Mouse (Mus musculus): ENCODE data around the gene Lrrc27. TPM values are rescaled to one million over a fixed set of nuclear protein-coding genes. Genes with fewer than 3 reads are reported as not detected.
A peak's percentile ranks its signal among the peaks of the same experiment; 100 is the strongest.

The Lrrc27 gene
- total and polyA plus RNA-seq, 3 experiments, result 0.21 TPM; not detected in 2

DNA sequence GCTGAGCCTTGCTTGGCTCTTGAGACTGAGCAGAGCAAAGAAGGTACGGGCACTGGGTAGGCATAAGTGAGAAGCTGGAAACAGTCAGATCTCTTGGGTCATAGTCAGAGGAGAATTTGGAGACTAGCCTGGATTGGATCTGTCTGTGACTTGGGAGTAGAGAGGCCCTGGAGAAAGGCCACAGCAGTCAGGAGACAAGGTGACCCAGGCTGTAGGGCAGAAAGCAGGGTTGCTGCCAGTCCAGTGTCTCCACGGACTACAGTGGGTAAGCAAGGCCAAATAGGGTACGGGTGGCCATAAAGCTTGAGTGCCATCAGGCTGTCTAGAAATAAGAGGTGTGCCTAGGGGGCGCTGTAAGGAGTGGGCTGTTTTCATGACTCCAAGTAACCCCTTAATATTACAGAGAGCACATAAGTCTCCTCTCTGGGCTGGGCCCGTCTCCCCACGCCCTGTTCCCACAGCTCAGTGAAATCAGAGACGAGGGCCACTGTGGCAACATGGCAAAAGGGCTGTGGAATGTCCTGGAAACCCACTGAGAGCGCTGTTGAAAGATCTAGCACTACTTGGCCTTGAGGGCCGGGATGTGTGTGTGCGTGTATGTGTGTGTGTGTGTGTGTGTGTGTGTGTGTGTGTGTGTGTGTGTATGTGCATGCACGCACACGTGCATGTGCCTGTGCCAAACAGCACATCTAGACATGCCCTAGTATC lies 23.0 kb downstream of the Lrrc27 start:
- dilution Hi-C loops (cut with MboI; ENCODE audit: extremely low pct_ligation_motif_present, extremely low pct_unique_long_range_greater_than_20kb, low sequenced_read_pairs), result no loop called here
- H3K9me3 ChIP-seq (replicated peaks; ENCODE audit: low read length), result peaks cover 4% of the 10 kb centered on the region

GRCm38 (mm10) chr7:139239432-139239831 lies 26.6 kb downstream of the Lrrc27 start:
- no peak for DNase-seq (ENCODE audit: extremely low read depth)
- TF ChIP-seq TCF12 (IDR thresholded peaks at IDR 0.05; ENCODE audit: low read depth, low read length) (no peak), POLR2A (IDR thresholded peaks at IDR 0.05; ENCODE audit: low read depth, low read length) (no peak), JUN (IDR thresholded peaks at IDR 0.05; ENCODE audit: insufficient read depth, low read depth, low read length) (no peak), CHD2 (IDR thresholded peaks at IDR 0.05; ENCODE audit: low read length) (no peak), IRF4 (IDR thresholded peaks at IDR 0.05; ENCODE audit: low read depth, low read length) (no peak), MAX (IDR thresholded peaks at IDR 0.05; ENCODE audit: low read length) (no peak)
- H3K27ac ChIP-seq (ENCODE audit: insufficient read depth, low read depth), result no peak overlapping the region
- no peak overlapping the region for H3K9ac ChIP-seq (ENCODE audit: insufficient read depth, low read depth)
- H3K36me3 ChIP-seq (replicated peaks in 1 of 2; ENCODE audit: control insufficient read depth in 1 of 2, insufficient read depth in 1 of 2, low read length in 1 of 2), result no peaks in the 10 kb centered on the region
- in situ Hi-C loops (cut with MboI; ENCODE audit: low pct_ligation_motif_present, low pct_unique_long_range_greater_than_20kb, low sequenced_read_pairs), result no loop called here
- H3K4me2 ChIP-seq (ENCODE audit: insufficient read depth, low read depth, poor library complexity, severe bottlenecking), result no peak overlapping the region
- H3K79me2 ChIP-seq (replicated peaks; ENCODE audit: control insufficient read depth, extremely low read depth, insufficient read depth, poor library complexity, severe bottlenecking), result no peaks in the 10 kb centered on the region
- no peaks in the 10 kb centered on the region; a peak in 1 of 4 replicates for H3K4me1 ChIP-seq (ENCODE audit: control insufficient read depth in 1 of 2, insufficient read depth in 2 of 2)
- H3K4me3 ChIP-seq (replicated peaks in 1 of 3; ENCODE audit: low read depth in 2 of 3, low read length in 2 of 3, poor library complexity in 1 of 3), result no peak overlapping the region
- H3K9me3 ChIP-seq (replicated peaks; ENCODE audit: low read length), result peaks cover 4% of the 10 kb centered on the region
- H3K27me3 ChIP-seq (replicated peaks), result peaks cover 94% of the 10 kb centered on the region
- dilution Hi-C loops (cut with MboI; ENCODE audit: extremely low pct_ligation_motif_present, extremely low pct_unique_long_range_greater_than_20kb, low sequenced_read_pairs), result no loop called here

More for the DNA sequence above, 23.0 kb downstream of the Lrrc27 start:
- H3K27me3 ChIP-seq (replicated peaks), result peaks cover 86% of the 10 kb centered on the region
- H3K4me1 ChIP-seq (ENCODE audit: control insufficient read depth in 1 of 2, insufficient read depth in 2 of 2), result no peaks in the 10 kb centered on the region; a peak in 1 of 4 replicates
- H3K36me3 ChIP-seq (replicated peaks in 1 of 2; ENCODE audit: control insufficient read depth in 1 of 2, insufficient read depth in 1 of 2, low read length in 1 of 2), result no peaks in the 10 kb centered on the region
- H3K4me2 ChIP-seq (ENCODE audit: insufficient read depth, low read depth, poor library complexity, severe bottlenecking), result no peak overlapping the region
- no peak overlapping the region for H3K4me3 ChIP-seq (replicated peaks in 1 of 3; ENCODE audit: low read depth in 2 of 3, low read length in 2 of 3, poor library complexity in 1 of 3)
- in situ Hi-C loops (cut with MboI; ENCODE audit: low pct_ligation_motif_present, low pct_unique_long_range_greater_than_20kb, low sequenced_read_pairs), result no loop called here
- H3K79me2 ChIP-seq (replicated peaks; ENCODE audit: control insufficient read depth, extremely low read depth, insufficient read depth, poor library complexity, severe bottlenecking), result no peaks in the 10 kb centered on the region
- H3K27ac ChIP-seq (ENCODE audit: insufficient read depth, low read depth), result no peak overlapping the region
- peak in 1 of 2 experiments; percentile 41; a peak in 2 of 4 replicates for TF ChIP-seq CTCF (conservative IDR thresholded peaks at IDR 0.05 in 1 of 2, IDR thresholded peaks at IDR 0.05 in 1 of 2; ENCODE audit: low read depth in 2 of 2, low read length in 2 of 2)
- TF ChIP-seq POLR2A (IDR thresholded peaks at IDR 0.05; ENCODE audit: low read depth, low read length), result no peak
- no peak overlapping the region for H3K9ac ChIP-seq (ENCODE audit: insufficient read depth, low read depth)
- no peak for DNase-seq (ENCODE audit: extremely low read depth)

- H3K4me2 ChIP-seq (ENCODE audit: insufficient read depth, low read depth, poor library complexity, severe bottlenecking), result no peak overlapping the region
- H3K4me3 ChIP-seq (replicated peaks in 1 of 3; ENCODE audit: low read depth in 2 of 3, low read length in 2 of 3, poor library complexity in 1 of 3), result no peak overlapping the region
- in situ Hi-C loops (cut with MboI; ENCODE audit: low pct_ligation_motif_present, low pct_unique_long_range_greater_than_20kb, low sequenced_read_pairs), result no loop called here
- H3K9me3 ChIP-seq (replicated peaks; ENCODE audit: low read length), result no peaks in the 10 kb centered on the region
- H3K4me1 ChIP-seq (ENCODE audit: control insufficient read depth in 1 of 2, insufficient read depth in 2 of 2), result peaks cover 0 to 12% of the 10 kb centered on the region in 2 experiments; a peak in 3 of 4 replicates
- DNase-seq (ENCODE audit: extremely low read depth), result no peak
- no peaks in the 10 kb centered on the region for H3K79me2 ChIP-seq (replicated peaks; ENCODE audit: control insufficient read depth, extremely low read depth, insufficient read depth, poor library complexity, severe bottlenecking)
- H3K9ac ChIP-seq (ENCODE audit: insufficient read depth, low read depth), result no peak overlapping the region
- TF ChIP-seq EP300 (IDR thresholded peaks at IDR 0.05; ENCODE audit: low read length), result no peak
- TF ChIP-seq MAFK (IDR thresholded peaks at IDR 0.05; ENCODE audit: insufficient replicate concordance, low read length), result no peak
- no peak for TF ChIP-seq RCOR1 (conservative IDR thresholded peaks at IDR 0.05; ENCODE audit: low read depth, low read length)
- TF ChIP-seq CTCF (conservative IDR thresholded peaks at IDR 0.05 in 1 of 2, IDR thresholded peaks at IDR 0.05 in 1 of 2; ENCODE audit: low read depth in 2 of 2, low read length in 2 of 2), result no peak
- TF ChIP-seq PAX5 (IDR thresholded peaks at IDR 0.05; ENCODE audit: low read length), result no peak
- TF ChIP-seq E2F4 (IDR thresholded peaks at IDR 0.05; ENCODE audit: insufficient replicate concordance, low read depth, low read length), result no peak
- TF ChIP-seq JUN (IDR thresholded peaks at IDR 0.05; ENCODE audit: insufficient read depth, low read depth, low read length), result no peak
- TF ChIP-seq GABPA (IDR thresholded peaks at IDR 0.05; ENCODE audit: insufficient replicate concordance, low read depth, low read length), result no peak
- no peak for TF ChIP-seq ZC3H11A (IDR thresholded peaks at IDR 0.05; ENCODE audit: low read depth, low read length)
- TF ChIP-seq JUND (conservative IDR thresholded peaks at IDR 0.05; ENCODE audit: low read depth, low read length), result no peak
- TF ChIP-seq TCF12 (IDR thresholded peaks at IDR 0.05; ENCODE audit: low read depth, low read length), result no peak
- dilution Hi-C loops (cut with MboI; ENCODE audit: extremely low pct_ligation_motif_present, extremely low pct_unique_long_range_greater_than_20kb, low sequenced_read_pairs), result no loop called here
- no peak overlapping the region for H3K27ac ChIP-seq (ENCODE audit: insufficient read depth, low read depth)
- peaks cover 96% of the 10 kb centered on the region for H3K27me3 ChIP-seq (replicated peaks)
- H3K36me3 ChIP-seq (replicated peaks in 1 of 2; ENCODE audit: control insufficient read depth in 1 of 2, insufficient read depth in 1 of 2, low read length in 1 of 2), result no peaks in the 10 kb centered on the region
Measured at GRCm38 (mm10) chr7:139246086-139246485, 33.3 kb downstream of the Lrrc27 start.

Measured in CH12.LX (cell line).